Mouse (Mus musculus): Measurements from ENCODE around the gene Ms4a6b. TPM values are rescaled to one million over a fixed set of nuclear protein-coding genes. Genes with fewer than 3 reads are reported as not detected.
"Not testable (repeated sequence)": the region's sequence is repeated elsewhere in the genome, so short reads cannot be mapped to it uniquely, and the experiment has no call there.

Gene Ms4a6b
- polyA plus RNA-seq, 1 experiment = 46.9 TPM

DNA sequence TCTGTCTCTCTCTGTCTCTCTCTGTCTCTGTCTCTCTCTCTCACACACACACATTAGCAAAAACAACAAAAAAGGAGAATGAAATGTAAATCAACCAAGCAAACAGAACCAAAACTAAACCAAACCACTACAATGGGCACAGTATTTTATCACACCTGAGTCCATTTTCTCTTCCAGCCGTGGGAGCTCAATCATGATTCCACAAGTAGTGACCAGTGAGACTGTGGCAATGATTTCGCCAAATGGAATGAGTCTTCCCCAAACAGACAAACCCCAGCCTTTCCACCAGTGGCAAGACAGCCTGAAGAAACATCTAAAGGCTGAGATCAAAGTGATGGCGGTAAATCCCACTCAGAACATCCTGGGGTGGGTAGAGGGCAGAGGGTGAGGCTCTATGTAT is 3.8 kb downstream of the Ms4a6b start:
- peaks cover 16% of the 10 kb centered on the region for H3K4me1 ChIP-seq (replicated peaks; ENCODE audit: control insufficient read depth, insufficient read depth, low read length)
- no peak overlapping the region for H3K27ac ChIP-seq (ENCODE audit: control insufficient read depth, insufficient read depth, low read length)
- no peak for TF ChIP-seq CTCF (IDR thresholded peaks at IDR 0.05; ENCODE audit: borderline replicate concordance, control insufficient read depth, extremely low read depth, insufficient read depth, low read length, poor library complexity)
- no peak for TF ChIP-seq POLR2A (IDR thresholded peaks at IDR 0.05; ENCODE audit: control insufficient read depth, extremely low read depth, insufficient read depth, low read length, poor library complexity)
- peaks cover 28% of the 10 kb centered on the region for H3K36me3 ChIP-seq (ENCODE audit: control insufficient read depth, insufficient read depth, low read length)
- H3K27me3 ChIP-seq (ENCODE audit: control insufficient read depth, insufficient read depth, low read length) = no peaks in the 10 kb centered on the region
- DNase-seq = no peak
- H3K4me3 ChIP-seq (ENCODE audit: control insufficient read depth, insufficient read depth, low read length) = no peak overlapping the region; the same call in 1 of the 2 replicates
- WGBS = 51% methylated on average over 3 of the region's 3 CpGs

- WGBS = 89% methylated on average over 1 of the region's 1 CpGs
Measured at GRCm38 (mm10) chr19:11533421-11533820, 17.1 kb downstream of the Ms4a6b start.

DNA sequence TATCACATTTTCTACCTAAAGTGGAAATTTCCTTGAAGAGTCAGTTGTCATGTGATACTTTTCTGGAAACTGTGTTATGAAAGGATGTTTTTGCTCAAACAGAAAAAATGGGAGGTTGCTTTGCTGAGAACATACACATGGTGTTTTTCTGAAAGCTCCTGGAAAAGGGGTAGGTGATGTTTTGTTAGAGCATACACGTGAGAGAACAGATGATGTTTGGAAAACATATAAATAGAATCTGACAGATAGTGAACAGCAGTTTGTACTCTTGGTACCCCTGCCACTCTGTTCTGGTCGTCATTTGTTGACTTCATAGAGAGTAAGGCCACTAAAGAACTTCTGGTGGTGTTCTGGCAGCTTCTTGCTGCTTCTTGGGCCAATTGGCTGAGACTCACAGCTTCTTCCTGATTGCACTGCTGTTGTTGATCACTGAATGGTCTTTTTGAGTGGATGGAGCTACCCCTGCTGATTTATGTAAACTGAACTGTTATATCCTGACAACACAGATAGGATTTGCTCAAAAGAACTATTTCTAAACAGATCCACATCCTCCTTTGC is 17.7 kb downstream of the Ms4a6b start:
- DNase-seq = no peak
- WGBS = 87% methylated on average over 2 of the region's 2 CpGs

More at GRCm38 (mm10) chr19:11533421-11533820, 17.1 kb downstream of the Ms4a6b start:
- H3K4me1 ChIP-seq (replicated peaks; ENCODE audit: control insufficient read depth, insufficient read depth, low read length) = peaks cover 8% of the 10 kb centered on the region
- no peaks in the 10 kb centered on the region for H3K27me3 ChIP-seq (ENCODE audit: control insufficient read depth, insufficient read depth, low read length)
- H3K36me3 ChIP-seq (ENCODE audit: control insufficient read depth, insufficient read depth, low read length) = peaks cover 7% of the 10 kb centered on the region; the same call in 1 of the 2 replicates
- H3K4me3 ChIP-seq (ENCODE audit: control insufficient read depth, insufficient read depth, low read length) = no peak overlapping the region
- no peak overlapping the region for H3K27ac ChIP-seq (ENCODE audit: control insufficient read depth, insufficient read depth, low read length)
- TF ChIP-seq CTCF (IDR thresholded peaks at IDR 0.05; ENCODE audit: borderline replicate concordance, control insufficient read depth, extremely low read depth, insufficient read depth, low read length, poor library complexity) (no peak), POLR2A (IDR thresholded peaks at IDR 0.05; ENCODE audit: control insufficient read depth, extremely low read depth, insufficient read depth, low read length, poor library complexity) (no peak)
- DNase-seq = no peak

DNA sequence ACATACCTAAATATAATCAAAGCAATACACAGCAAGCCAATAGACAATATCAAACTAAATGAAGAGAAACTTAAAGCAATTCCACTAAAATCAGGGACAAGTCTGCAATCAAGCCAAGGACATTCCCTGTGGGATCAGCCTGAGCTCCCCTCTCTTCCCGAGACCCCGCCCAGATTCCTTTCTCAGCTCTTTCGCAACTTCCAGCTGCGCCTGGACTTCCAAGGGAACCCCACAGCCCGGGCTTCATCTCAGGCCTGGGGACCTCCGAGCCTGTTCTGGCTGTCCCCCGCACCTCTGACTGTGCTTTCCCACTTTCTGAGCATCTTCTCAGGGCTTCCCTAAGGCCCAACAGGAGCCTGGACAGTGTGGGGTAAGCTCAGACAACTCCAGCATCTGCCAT is 20.3 kb downstream of the Ms4a6b start, which contains the start of gene Ms4a4d:
Gene Ms4a4d (plus strand): TSS at position 209 of the 400 bp plus-strand sequence.
- Histone ChIP-seq H3K4me3 (ENCODE audit: control insufficient read depth, insufficient read depth, low read length) (no peak within 1 kb of the TSS), H3K27ac (ENCODE audit: control insufficient read depth, insufficient read depth, low read length) (no peak within 1 kb of the TSS), H3K4me1 (replicated peaks; ENCODE audit: control insufficient read depth, insufficient read depth, low read length) (peaks cover 8% of the 10 kb centered on the region), H3K27me3 (ENCODE audit: control insufficient read depth, insufficient read depth, low read length) (no peaks in the 10 kb centered on the region), H3K36me3 (ENCODE audit: control insufficient read depth, insufficient read depth, low read length) (no peaks in the 10 kb centered on the region)
- no peak for TF ChIP-seq POLR2A (IDR thresholded peaks at IDR 0.05; ENCODE audit: control insufficient read depth, extremely low read depth, insufficient read depth, low read length, poor library complexity)
- no peak for TF ChIP-seq CTCF (IDR thresholded peaks at IDR 0.05; ENCODE audit: borderline replicate concordance, control insufficient read depth, extremely low read depth, insufficient read depth, low read length, poor library complexity)
- no peak for DNase-seq
- 96% methylated on average over 7 of the region's 7 CpGs for WGBS

More for the DNA sequence above, 17.7 kb downstream of the Ms4a6b start:
- H3K36me3 ChIP-seq (ENCODE audit: control insufficient read depth, insufficient read depth, low read length) = 0 out of 2 replicates have a peak, but pooled peaks cover 3% of the 10 kb centered on the region
- no peak overlapping the region for H3K27ac ChIP-seq (ENCODE audit: control insufficient read depth, insufficient read depth, low read length)
- H3K27me3 ChIP-seq (ENCODE audit: control insufficient read depth, insufficient read depth, low read length) = no peaks in the 10 kb centered on the region
- no peak overlapping the region for H3K4me3 ChIP-seq (ENCODE audit: control insufficient read depth, insufficient read depth, low read length)
- H3K4me1 ChIP-seq (replicated peaks; ENCODE audit: control insufficient read depth, insufficient read depth, low read length) = peaks cover 8% of the 10 kb centered on the region
- TF ChIP-seq CTCF (IDR thresholded peaks at IDR 0.05; ENCODE audit: borderline replicate concordance, control insufficient read depth, extremely low read depth, insufficient read depth, low read length, poor library complexity) (no peak), POLR2A (IDR thresholded peaks at IDR 0.05; ENCODE audit: control insufficient read depth, extremely low read depth, insufficient read depth, low read length, poor library complexity) (no peak)

DNA sequence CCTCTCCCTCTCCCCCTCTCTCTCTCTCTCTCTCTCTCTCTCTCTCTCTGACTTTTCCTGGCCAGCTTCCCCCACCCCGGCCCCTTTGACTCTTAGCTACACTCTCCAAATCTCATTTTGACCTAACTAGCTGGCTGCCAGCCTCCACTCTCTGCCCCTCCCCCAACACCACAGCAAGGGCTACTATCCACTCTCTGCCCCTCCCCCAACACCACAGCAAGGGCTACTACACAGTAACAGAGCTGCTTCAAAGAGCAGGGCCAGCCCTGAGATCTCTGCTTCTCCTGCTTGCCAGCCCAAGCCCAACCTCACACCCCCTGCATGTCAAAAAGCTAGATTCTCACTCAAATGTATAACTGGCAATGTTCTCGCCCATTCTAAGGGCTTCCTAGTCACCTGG is 21.0 kb downstream of the Ms4a6b start:
- H3K27me3 ChIP-seq (ENCODE audit: control insufficient read depth, insufficient read depth, low read length) = no peaks in the 10 kb centered on the region
- DNase-seq = no peak
- H3K4me1 ChIP-seq (replicated peaks; ENCODE audit: control insufficient read depth, insufficient read depth, low read length) = peaks cover 8% of the 10 kb centered on the region
- no peak for TF ChIP-seq POLR2A (IDR thresholded peaks at IDR 0.05; ENCODE audit: control insufficient read depth, extremely low read depth, insufficient read depth, low read length, poor library complexity)
- TF ChIP-seq CTCF (IDR thresholded peaks at IDR 0.05; ENCODE audit: borderline replicate concordance, control insufficient read depth, extremely low read depth, insufficient read depth, low read length, poor library complexity) = no peak
- H3K36me3 ChIP-seq (ENCODE audit: control insufficient read depth, insufficient read depth, low read length) = no peaks in the 10 kb centered on the region
- WGBS = 85% methylated on average over 2 of the region's 2 CpGs
- H3K27ac ChIP-seq (ENCODE audit: control insufficient read depth, insufficient read depth, low read length) = no peak overlapping the region
- no peak overlapping the region for H3K4me3 ChIP-seq (ENCODE audit: control insufficient read depth, insufficient read depth, low read length)

GRCm38 (mm10) chr19:11540166-11540821 is 24.0 kb downstream of the Ms4a6b start:
- not testable (repeated sequence) for H3K4me3 ChIP-seq (ENCODE audit: control insufficient read depth, insufficient read depth, low read length); H3K27me3 ChIP-seq (ENCODE audit: control insufficient read depth, insufficient read depth, low read length); H3K36me3 ChIP-seq (ENCODE audit: control insufficient read depth, insufficient read depth, low read length); H3K27ac ChIP-seq (ENCODE audit: control insufficient read depth, insufficient read depth, low read length)
- peaks cover 12% of the 10 kb centered on the region for H3K4me1 ChIP-seq (replicated peaks; ENCODE audit: control insufficient read depth, insufficient read depth, low read length)
- WGBS = 7% methylated on average over 1 of the region's 1 CpGs
- peak; percentile 49 for DNase-seq

GRCm38 (mm10) chr19:11544383-11544782 is 28.1 kb downstream of the Ms4a6b start:
- H3K27me3 ChIP-seq (ENCODE audit: control insufficient read depth, insufficient read depth, low read length); H3K36me3 ChIP-seq (ENCODE audit: control insufficient read depth, insufficient read depth, low read length); H3K4me3 ChIP-seq (ENCODE audit: control insufficient read depth, insufficient read depth, low read length); DNase-seq: not testable (repeated sequence)
- peak overlapping the region; percentile 62; the same call in 1 of the 2 replicates for H3K27ac ChIP-seq (ENCODE audit: control insufficient read depth, insufficient read depth, low read length)
- 27% methylated on average over 2 of the region's 2 CpGs for WGBS
- H3K4me1 ChIP-seq (replicated peaks; ENCODE audit: control insufficient read depth, insufficient read depth, low read length) = peaks cover 10% of the 10 kb centered on the region
